Mouse (Mus musculus) bone marrow macrophage, adult 2 months (primary cell): ENCODE measurements at regions not wholly inside any gene's neighbourhood (a gene's known extent, or its start where the extent isn't known, plus 50 kb on each side); places are given as distances from the start of the nearest gene placed in this dataset.

Experiments used
- H3K27ac ChIP-seq: 2 replicates; pipeline ENCODE4 v1.5.1; 2012; ENCODE audit warnings: low read depth, low read length; ENCODE audit not compliant: insufficient read depth
- H3K4me1 ChIP-seq: 2 replicates; pipeline ENCODE4 v1.6.1; 2012; ENCODE audit warnings: low read length; ENCODE audit not compliant: control insufficient read depth, insufficient read depth
- H3K4me3 ChIP-seq: 2 replicates; pipeline ENCODE4 v1.5.1; 2012; ENCODE audit warnings: mild to moderate bottlenecking, low read length, moderate library complexity; ENCODE audit not compliant: insufficient read depth
- CTCF ChIP-seq: IDR thresholded peaks from 2 replicates; pipeline ENCODE4 v1.5.1; 2012; ENCODE audit warnings: low read depth, mild to moderate bottlenecking, low read length, moderate library complexity
- POLR2A ChIP-seq: IDR thresholded peaks from 2 replicates; pipeline ENCODE4 v1.6.1; 2012; ENCODE audit warnings: mild to moderate bottlenecking, low read depth, low read length, borderline replicate concordance

GRCm38 (mm10) chrX:99550057-99550760 is 79.1 kb upstream of the Pja1 start:
- no peaks in the 10 kb centered on the region for H3K4me1 ChIP-seq
- no peak overlapping the region for H3K27ac ChIP-seq
- TF ChIP-seq CTCF (no peak), POLR2A (no peak)
- H3K4me3 ChIP-seq: no peak overlapping the region

GRCm38 (mm10) chrX:99548284-99549019 is 77.4 kb upstream of the Pja1 start:
- H3K27ac ChIP-seq: no peak overlapping the region
- TF ChIP-seq POLR2A (no peak), CTCF (no peak)
- H3K4me3 ChIP-seq: no peak overlapping the region
- no peaks in the 10 kb centered on the region for H3K4me1 ChIP-seq

GRCm38 (mm10) chrX:99544410-99544809 is 73.3 kb upstream of the Pja1 start:
- no peak overlapping the region for H3K27ac ChIP-seq
- H3K4me1 ChIP-seq: no peaks in the 10 kb centered on the region
- H3K4me3 ChIP-seq: no peak overlapping the region
- no peak for TF ChIP-seq CTCF
- TF ChIP-seq POLR2A: no peak

DNA sequence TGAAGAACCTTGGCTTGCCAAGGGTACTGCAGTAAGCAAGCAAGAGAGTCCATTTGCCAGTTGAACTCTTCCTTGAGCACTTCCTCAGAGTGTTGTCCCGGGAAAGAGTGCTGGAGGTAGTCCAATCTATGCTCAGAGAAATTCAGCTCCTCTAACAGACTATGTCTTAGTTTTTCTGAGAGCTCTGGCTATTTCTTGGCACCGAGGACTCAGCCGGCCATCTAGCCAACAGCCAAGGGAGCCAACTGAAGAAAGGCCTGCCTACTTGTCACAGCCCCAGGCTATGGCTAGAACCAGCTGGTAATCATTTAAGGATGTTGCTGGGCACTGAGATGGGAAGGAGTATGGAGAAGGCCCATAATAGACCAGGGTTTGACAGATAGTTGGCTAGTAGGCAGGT is 70.8 kb upstream of the Pja1 start:
- Histone ChIP-seq H3K4me1 (no peaks in the 10 kb centered on the region), H3K4me3 (no peak overlapping the region), H3K27ac (no peak overlapping the region)
- TF ChIP-seq CTCF: no peak
- TF ChIP-seq POLR2A: no peak

GRCm38 (mm10) chrX:99540087-99540576 is 69.1 kb upstream of the Pja1 start:
- Histone ChIP-seq H3K27ac (no peak overlapping the region), H3K4me1 (no peaks in the 10 kb centered on the region), H3K4me3 (no peak overlapping the region)
- TF ChIP-seq POLR2A (no peak), CTCF (no peak)

DNA sequence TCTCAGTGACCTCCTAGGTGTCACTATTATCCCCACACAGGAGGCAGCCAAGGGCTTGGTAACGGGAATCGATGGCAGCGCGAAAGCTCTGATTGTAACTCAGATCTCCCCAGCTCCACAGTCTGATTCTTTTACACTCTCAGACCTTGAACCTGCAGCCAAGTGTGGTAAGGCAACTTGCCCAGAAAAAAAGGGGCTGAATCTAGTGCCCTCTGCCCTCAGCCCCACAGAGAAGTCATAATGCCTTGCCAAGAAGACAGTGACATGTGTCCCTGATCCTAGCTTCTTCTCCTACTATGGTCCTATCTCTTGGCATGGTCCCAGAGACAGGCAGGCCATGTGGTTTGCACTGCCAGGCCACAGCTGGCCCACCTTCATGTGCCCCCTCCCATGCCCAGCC is 68.6 kb upstream of the Pja1 start:
- no peak for TF ChIP-seq CTCF
- no peak for TF ChIP-seq POLR2A
- H3K4me3 ChIP-seq: no peak overlapping the region
- H3K27ac ChIP-seq: no peak overlapping the region
- H3K4me1 ChIP-seq: no peaks in the 10 kb centered on the region

DNA sequence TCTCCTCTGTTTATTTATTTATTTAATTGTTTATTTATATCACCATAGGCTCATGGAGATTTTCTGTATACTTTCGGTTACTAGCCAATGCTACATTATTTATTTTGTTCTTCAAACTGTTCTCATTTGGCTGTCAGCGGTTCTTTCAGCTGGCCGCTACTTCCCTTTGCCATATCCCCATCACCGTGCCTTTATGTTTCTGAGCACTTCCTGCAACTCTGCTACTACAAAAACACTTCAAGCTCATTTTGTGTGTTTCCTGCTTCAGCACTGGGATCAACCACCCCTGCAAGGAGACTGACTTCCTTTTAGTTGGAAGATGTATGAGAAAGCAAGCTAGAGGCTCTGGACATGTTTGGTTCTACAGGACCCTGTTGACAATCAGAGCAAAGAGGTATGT is 66.7 kb upstream of the Pja1 start:
- Histone ChIP-seq H3K4me3 (no peak overlapping the region), H3K4me1 (no peaks in the 10 kb centered on the region), H3K27ac (no peak overlapping the region)
- TF ChIP-seq CTCF: no peak
- TF ChIP-seq POLR2A: no peak

DNA sequence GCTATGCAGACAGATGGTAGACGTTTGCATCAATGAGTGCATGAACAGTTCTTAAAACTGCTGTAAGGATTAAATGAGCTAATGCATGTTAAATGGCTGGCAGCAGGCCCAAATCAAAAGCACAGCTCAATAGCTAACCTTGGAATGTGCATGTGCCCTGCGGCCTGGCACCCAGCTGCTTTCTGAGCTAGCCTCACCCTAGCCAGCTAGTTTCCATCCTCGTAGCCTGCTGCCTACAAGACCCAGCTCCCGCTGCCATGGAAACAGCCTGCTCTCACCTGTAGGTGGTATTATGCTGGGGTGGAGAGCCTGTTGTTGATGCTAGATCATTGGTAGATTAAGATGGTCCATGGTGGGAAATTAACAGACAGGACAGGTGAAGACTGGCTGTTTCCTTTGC is 63.8 kb upstream of the Pja1 start:
- no peak for TF ChIP-seq CTCF
- TF ChIP-seq POLR2A: no peak
- no peaks in the 10 kb centered on the region for H3K4me1 ChIP-seq

DNA sequence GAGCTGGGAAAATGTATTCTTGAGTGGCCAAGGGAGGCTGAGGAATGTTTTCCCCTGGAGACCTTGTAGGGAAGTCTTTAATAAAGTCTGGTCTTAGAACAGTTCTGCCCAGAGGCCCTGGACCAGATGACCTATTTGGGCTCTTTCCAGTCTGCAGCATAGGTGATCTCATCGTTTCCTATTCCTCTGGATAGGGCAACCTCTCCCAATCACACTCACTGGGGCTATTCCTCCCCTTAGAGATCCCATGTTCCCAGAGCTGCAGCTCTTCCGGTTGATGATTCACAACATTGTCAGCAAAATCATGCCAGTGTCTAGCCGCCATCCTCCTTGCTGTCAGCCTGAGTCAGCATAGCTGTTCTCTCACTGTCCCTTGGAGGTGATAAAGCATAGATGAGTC is 60.1 kb upstream of the Pja1 start:
- no peaks in the 10 kb centered on the region for H3K4me1 ChIP-seq
- no peak overlapping the region for H3K27ac ChIP-seq
- TF ChIP-seq CTCF: no peak
- TF ChIP-seq POLR2A: no peak
- H3K4me3 ChIP-seq: no peak overlapping the region

More for the DNA sequence above, 63.8 kb upstream of the Pja1 start:
- H3K27ac ChIP-seq: no peak overlapping the region
- H3K4me3 ChIP-seq: no peak overlapping the region

GRCm38 (mm10) chrX:99530511-99530910 is 59.4 kb upstream of the Pja1 start:
- TF ChIP-seq POLR2A: no peak
- no peak for TF ChIP-seq CTCF
- Histone ChIP-seq H3K27ac (no peak overlapping the region), H3K4me3 (no peak overlapping the region), H3K4me1 (no peaks in the 10 kb centered on the region)
